Mouse (Mus musculus): ENCODE data around the gene Selplg.

DNA sequence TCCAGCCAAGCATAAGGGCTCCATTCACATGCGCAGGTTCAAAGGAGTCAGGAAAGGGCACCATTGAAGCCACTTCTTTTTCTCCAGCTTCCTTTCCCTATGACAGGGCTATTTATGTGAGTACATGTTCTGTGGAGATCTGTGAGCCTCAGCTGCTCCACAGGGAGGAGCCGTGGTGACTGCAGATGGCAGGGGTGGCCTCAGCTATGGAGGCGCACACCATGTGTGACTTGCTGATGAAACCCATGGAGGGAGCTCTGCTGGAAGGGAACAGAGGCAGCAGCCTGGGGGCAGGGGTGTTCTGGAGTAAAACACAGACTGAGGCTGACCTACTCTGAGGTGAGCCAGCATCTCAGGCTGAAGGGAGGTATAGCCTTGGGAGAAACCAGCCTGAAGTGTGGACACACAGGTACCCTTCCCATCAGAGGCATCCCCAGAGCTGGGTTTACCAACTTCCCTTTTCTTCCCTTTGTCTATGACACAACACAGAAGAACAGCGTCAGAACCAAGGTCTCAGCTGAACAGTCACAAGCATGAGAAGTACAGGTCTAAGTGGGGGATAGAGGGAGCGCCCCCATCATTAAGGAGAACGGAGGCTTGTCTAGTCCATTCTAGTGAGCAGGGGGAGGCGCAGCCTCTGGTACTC, 39.6 kb upstream of the Selplg start:
- TF ChIP-seq CTCF (IDR thresholded peaks at IDR 0.05): no peak
- no peak for TF ChIP-seq EP300 (IDR thresholded peaks at IDR 0.05; ENCODE audit: insufficient read depth, low read depth, low read length)

All from heart, adult 2 months (tissue).